Mouse (Mus musculus) splenic B cell, adult 2 months (primary cell): ENCODE measurements around the gene Cstl1.
"Not testable (repeated sequence)": the region's sequence is repeated elsewhere in the genome, so short reads cannot be mapped to it uniquely, and the experiment has no call there.

Source experiments
- DNase-seq: peaks from one replicate; pipeline ENCODE4 v3.0.0-alpha.2; 2011; ENCODE audit warnings: low read depth, low spot score
- H3K27me3 ChIP-seq: 2 replicates; pipeline ENCODE4 v1.6.1; 2012; ENCODE audit warnings: mild to moderate bottlenecking, low read length, moderate library complexity, mixed read lengths; ENCODE audit not compliant: control insufficient read depth, poor library complexity, insufficient read depth, severe bottlenecking
- H3K36me3 ChIP-seq: 2 replicates; pipeline ENCODE4 v1.6.1; 2012; ENCODE audit warnings: mild to moderate bottlenecking, low read length, moderate library complexity, mixed read lengths; ENCODE audit not compliant: control insufficient read depth, poor library complexity, insufficient read depth, severe bottlenecking

The Cstl1 gene

GRCm38 (mm10) chr2:148763648-148764388 is 13.7 kb downstream of the Cstl1 start:
- no peaks in the 10 kb centered on the region for H3K36me3 ChIP-seq
- DNase-seq = peak; percentile 87

GRCm38 (mm10) chr2:148771397-148771796 is 21.2 kb downstream of the Cstl1 start, which contains the start of gene Cst11:
Gene Cst11, minus strand, starts transcription at chr2:148771497.
- DNase-seq, H3K27me3 ChIP-seq, H3K36me3 ChIP-seq: not testable (repeated sequence)

More at GRCm38 (mm10) chr2:148763648-148764388, 13.7 kb downstream of the Cstl1 start:
- no peaks in the 10 kb centered on the region; the same call in 1 of the 2 replicates for H3K27me3 ChIP-seq

- no peaks in the 10 kb centered on the region for H3K27me3 ChIP-seq
- no peaks in the 10 kb centered on the region for H3K36me3 ChIP-seq
- no peak for DNase-seq
Measured at GRCm38 (mm10) chr2:148781709-148782108, 31.6 kb downstream of the Cstl1 start, which contains the start of gene 8030411F24Rik. Gene 8030411F24Rik, plus strand, starts transcription at chr2:148782009.

- Histone ChIP-seq H3K27me3 (no peaks in the 10 kb centered on the region), H3K36me3 (no peaks in the 10 kb centered on the region)
- no peak for DNase-seq
Measured at GRCm38 (mm10) chr2:148789142-148789541, 39.0 kb downstream of the Cstl1 start, which contains the start of gene Cst12. Gene Cst12, plus strand, starts transcription at chr2:148789361.

GRCm38 (mm10) chr2:148798485-148798884 is 48.3 kb downstream of the Cstl1 start, which contains the start of gene Cst8:
Gene Cst8, plus strand, starts transcription at chr2:148798785.
- Histone ChIP-seq H3K36me3 (no peaks in the 10 kb centered on the region), H3K27me3 (no peaks in the 10 kb centered on the region; the same call in 1 of the 2 replicates)
- DNase-seq = no peak

GRCm38 (mm10) chr2:148801491-148801921 is 51.3 kb downstream of the Cstl1 start:
- Histone ChIP-seq H3K36me3 (no peaks in the 10 kb centered on the region), H3K27me3 (no peaks in the 10 kb centered on the region; the same call in 1 of the 2 replicates)
- no peak for DNase-seq
